Mouse (Mus musculus): ENCODE measurements around the gene Tmem242.

DNA sequence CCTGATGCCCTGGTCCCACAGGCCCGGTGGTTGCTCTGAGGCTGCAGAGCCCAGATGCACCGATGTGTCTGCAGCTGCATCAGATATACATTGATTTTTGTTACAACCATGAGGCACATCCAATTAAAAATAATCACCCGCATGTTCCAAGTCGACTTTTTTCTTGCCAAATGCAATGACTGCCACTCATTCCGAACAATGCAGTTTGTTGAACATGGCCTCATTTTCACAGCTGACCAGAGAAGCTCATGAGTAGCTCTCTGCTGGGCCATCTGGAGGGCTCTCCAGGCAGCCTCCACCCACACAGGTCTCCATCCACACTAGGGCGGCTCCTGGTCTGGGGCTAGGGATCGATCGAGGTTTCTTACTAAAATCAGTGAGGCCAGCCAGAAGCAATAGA is 67.1 kb downstream of the Tmem242 start:
- TF ChIP-seq CTCF (IDR thresholded peaks at IDR 0.05; ENCODE audit: borderline replicate concordance, insufficient read depth, low read depth, low read length), result no peak
- no peak for TF ChIP-seq POLR2A (IDR thresholded peaks at IDR 0.05; ENCODE audit: borderline replicate concordance, insufficient read depth, low read length)

Measured in cerebellum, adult 2 months (tissue).